Mouse (Mus musculus) kidney, embryonic 16.5 days (tissue): ENCODE data around the gene Col27a1. TPM values are rescaled to one million over a fixed set of nuclear protein-coding genes. Genes with fewer than 3 reads are reported as not detected.
A peak's percentile ranks its signal among the peaks of the same experiment; 100 is the strongest.

Experiments used
- ATAC-seq: fragments of 200-750 bp; cut with Nextera tagmentation; 2 replicates; pipeline ENCODE4 v1.8.0; 2017; ENCODE audit warnings: moderate TSS enrichment; ENCODE audit not compliant: low FRiP score, low TSS enrichment
- H3K27ac ChIP-seq: fragments of 300-500 bp; sonication (generic); 2 replicates; pipeline ENCODE4 v1.5.1; 2014; ENCODE audit warnings: low read length
- H3K27me3 ChIP-seq: fragments of 300-500 bp; sonication (generic); 2 replicates; pipeline ENCODE4 v1.6.1; 2014; ENCODE audit warnings: low read length, control low read depth, mixed read lengths; ENCODE audit not compliant: insufficient read depth
- H3K36me3 ChIP-seq: fragments of 300-500 bp; sonication (generic); 2 replicates; pipeline ENCODE4 v1.6.1; 2014; ENCODE audit warnings: low read length, control low read depth, mixed read lengths; ENCODE audit not compliant: insufficient read depth
- H3K4me1 ChIP-seq: fragments of 300-500 bp; sonication (generic); 2 replicates; pipeline ENCODE4 v1.6.1; 2014; ENCODE audit warnings: low read length, control low read depth, mixed read lengths; ENCODE audit not compliant: insufficient read depth
- H3K4me2 ChIP-seq: fragments of 300-500 bp; sonication (generic); replicated peaks from 2 replicates; pipeline ENCODE4 v1.6.1; 2014; ENCODE audit warnings: low read depth, low read length
- H3K4me3 ChIP-seq: fragments of 300-500 bp; sonication (generic); 2 replicates; pipeline ENCODE4 v1.5.1; 2014; ENCODE audit warnings: mild to moderate bottlenecking, low read length
- H3K9ac ChIP-seq: fragments of 300-500 bp; sonication (generic); replicated peaks from 2 replicates; pipeline ENCODE4 v1.6.1; 2014; ENCODE audit warnings: low read length
- H3K9me3 ChIP-seq: fragments of 300-500 bp; sonication (generic); 2 replicates; pipeline ENCODE4 v1.6.1; 2016; ENCODE audit warnings: low read length, control low read depth
- WGBS: fragments of 180-500 bp; shearing (Covaris S2); extraction: QIAGEN DNeasy Blood & Tissue Kit; methylation state at CpG from one replicate; pipeline ENCODE4 v1.1.7; 2014; 5-methylcytosine and 5-hydroxymethylcytosine counted together
- polyA plus RNA-seq: library from polyadenylated mRNA; unstranded; fragments of >200 nt; fragmentation: Nextera tagmentation; extraction: Ambion mirVana; gene quantifications from 2 replicates; pipeline ENCODE4 v1.2.1, GENCODE M21; 2015

Gene Col27a1
- 7.3 and 7.8 TPM in 2 replicates for polyA plus RNA-seq

GRCm38 (mm10) chr4:63213907-63214621 lies at the start of gene Col27a1:
Gene Col27a1, plus strand, starts transcription at chr4:63214004.
- H3K27me3 ChIP-seq, result peaks cover 17% of the 10 kb centered on the region
- H3K4me3 ChIP-seq, result peak within 1 kb of the TSS; percentile 63
- ATAC-seq, result peak; percentile 49
- H3K9me3 ChIP-seq, result no peaks in the 10 kb centered on the region
- peaks cover 25% of the 10 kb centered on the region for H3K4me1 ChIP-seq
- H3K36me3 ChIP-seq, result no peaks in the 10 kb centered on the region
- peak within 1 kb of the TSS; percentile 94 for H3K4me2 ChIP-seq
- no peak within 1 kb of the TSS for H3K27ac ChIP-seq
- 0% methylated on average over 58 of the region's 61 CpGs for WGBS
- H3K9ac ChIP-seq, result peak within 1 kb of the TSS; percentile 68

DNA sequence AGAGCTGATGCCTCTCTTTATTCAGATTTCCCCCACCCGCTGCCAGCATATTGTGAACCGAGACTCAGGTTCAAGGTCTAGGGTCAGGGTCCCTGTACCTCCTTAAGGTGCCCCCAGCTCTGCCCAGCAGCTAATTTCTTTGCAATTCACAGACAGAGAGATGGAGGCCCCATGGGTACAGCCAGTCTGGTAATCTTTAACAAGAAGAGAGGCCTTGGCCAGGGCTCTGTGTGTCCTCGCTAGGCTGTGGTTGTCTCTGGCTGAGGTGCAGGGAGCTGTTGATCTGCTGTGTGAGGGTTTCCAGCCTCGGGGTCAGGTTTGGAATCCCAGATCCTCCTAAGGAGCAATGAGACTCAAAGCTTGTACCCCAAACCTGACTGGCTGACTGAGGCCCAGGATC lies 48.2 kb upstream of the Col27a1 start:
- Histone ChIP-seq H3K27ac (peak overlapping the region; percentile 13; the same call in 1 of the 2 replicates), H3K9ac (no peak overlapping the region), H3K9me3 (no peaks in the 10 kb centered on the region), H3K4me1 (peaks cover 7% of the 10 kb centered on the region; the same call in 1 of the 2 replicates), H3K27me3 (no peaks in the 10 kb centered on the region), H3K36me3 (peaks cover 10% of the 10 kb centered on the region), H3K4me2 (no peak overlapping the region), H3K4me3 (no peak overlapping the region)
- ATAC-seq, result peak; percentile 49; the same call in 1 of the 2 replicates
- 66% methylated on average over 4 of the region's 4 CpGs for WGBS

- Histone ChIP-seq H3K9me3 (no peaks in the 10 kb centered on the region), H3K4me1 (peaks cover 7% of the 10 kb centered on the region; the same call in 1 of the 2 replicates), H3K4me2 (no peak overlapping the region), H3K4me3 (no peak overlapping the region), H3K27ac (peak overlapping the region; percentile 13; the same call in 1 of the 2 replicates), H3K9ac (no peak overlapping the region), H3K27me3 (no peaks in the 10 kb centered on the region), H3K36me3 (peaks cover 10% of the 10 kb centered on the region)
- ATAC-seq, result no peak
- 80% methylated on average over 5 of the region's 5 CpGs for WGBS
Observed at GRCm38 (mm10) chr4:63166323-63166722, 47.5 kb upstream of the Col27a1 start.

GRCm38 (mm10) chr4:63170061-63170460 lies 43.7 kb upstream of the Col27a1 start:
- H3K4me3 ChIP-seq, result peak overlapping the region; percentile 52
- H3K9ac ChIP-seq, result peak overlapping the region; percentile 50
- H3K27ac ChIP-seq, result 0 out of 2 replicates have a peak overlapping the region, but pooled peaks have one; percentile 96
- H3K4me1 ChIP-seq, result peaks cover 7% of the 10 kb centered on the region; the same call in 1 of the 2 replicates
- WGBS, result 76% methylated on average over 4 of the region's 4 CpGs
- H3K9me3 ChIP-seq, result no peaks in the 10 kb centered on the region; the same call in 1 of the 2 replicates
- no peak for ATAC-seq
- H3K36me3 ChIP-seq, result peaks cover 10% of the 10 kb centered on the region
- no peaks in the 10 kb centered on the region for H3K27me3 ChIP-seq
- H3K4me2 ChIP-seq, result peak overlapping the region; percentile 52

DNA sequence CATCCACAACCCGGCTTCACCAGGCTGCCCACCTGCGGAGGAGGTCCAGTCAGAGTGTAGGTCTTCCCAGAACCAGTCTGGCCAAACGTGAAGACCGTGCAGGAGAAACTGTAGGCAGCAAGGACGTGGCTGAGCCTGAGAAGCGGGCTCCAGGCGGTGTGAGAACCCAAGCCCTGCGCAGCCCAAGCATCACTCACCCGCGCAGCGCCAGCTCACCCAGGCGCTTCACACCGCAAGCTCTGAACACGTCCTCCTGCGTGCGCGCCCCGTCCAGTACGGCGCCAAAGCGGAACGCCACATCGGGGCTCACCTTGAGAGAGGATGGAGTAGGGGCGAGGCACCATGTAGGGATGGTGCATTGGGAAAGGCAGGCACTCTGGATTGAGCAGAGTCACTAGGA lies 42.7 kb upstream of the Col27a1 start:
- Histone ChIP-seq H3K36me3 (peaks cover 10% of the 10 kb centered on the region), H3K27me3 (no peaks in the 10 kb centered on the region), H3K9ac (peak overlapping the region; percentile 50), H3K4me3 (peak overlapping the region; percentile 52), H3K9me3 (no peaks in the 10 kb centered on the region; the same call in 1 of the 2 replicates), H3K4me1 (peaks cover 5% of the 10 kb centered on the region; the same call in 1 of the 2 replicates), H3K4me2 (peak overlapping the region; percentile 52), H3K27ac (peak overlapping the region; percentile 96)
- 42% methylated on average over 24 of the region's 24 CpGs for WGBS
- ATAC-seq, result no peak

GRCm38 (mm10) chr4:63171969-63172685 lies 41.7 kb upstream of the Col27a1 start, which contains the start of gene Kif12:
Gene Kif12, minus strand, starts transcription at chr4:63172131.
- WGBS, result 45% methylated on average over 4 of the region's 4 CpGs
- H3K4me3 ChIP-seq, result peak within 1 kb of the TSS; percentile 52
- no peaks in the 10 kb centered on the region; the same call in 1 of the 2 replicates for H3K9me3 ChIP-seq
- H3K9ac ChIP-seq, result peak within 1 kb of the TSS; percentile 50
- no peaks in the 10 kb centered on the region; the same call in 1 of the 2 replicates for H3K4me1 ChIP-seq
- H3K4me2 ChIP-seq, result peak within 1 kb of the TSS; percentile 52
- ATAC-seq, result peak; percentile 97
- H3K36me3 ChIP-seq, result peaks cover 10% of the 10 kb centered on the region
- H3K27me3 ChIP-seq, result no peaks in the 10 kb centered on the region
- peak within 1 kb of the TSS; percentile 96 for H3K27ac ChIP-seq

DNA sequence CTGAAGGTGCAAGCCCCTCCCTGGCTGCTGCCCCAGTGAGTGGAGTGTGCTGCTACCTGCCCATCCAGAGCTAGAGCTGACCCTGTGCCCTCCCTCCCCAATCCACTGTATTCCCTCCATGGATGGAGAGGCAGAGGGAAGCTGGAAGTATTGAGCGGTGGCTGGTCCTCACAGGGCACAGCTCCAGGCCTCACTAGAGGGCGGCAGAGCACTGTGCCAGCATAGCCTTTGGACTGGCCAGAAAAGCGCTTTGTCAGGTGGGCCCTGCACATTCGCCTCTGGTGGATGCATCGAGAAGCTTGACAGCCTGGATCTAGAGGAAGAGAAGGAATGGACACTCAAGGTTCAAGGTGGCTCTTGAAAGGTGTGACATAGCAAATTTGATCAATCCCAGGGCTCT lies 32.2 kb upstream of the Col27a1 start:
- WGBS, result 13% methylated on average over 5 of the region's 5 CpGs
- H3K27ac ChIP-seq, result no peak overlapping the region
- no peaks in the 10 kb centered on the region for H3K4me1 ChIP-seq
- no peaks in the 10 kb centered on the region for H3K9me3 ChIP-seq
- peak; percentile 88 for ATAC-seq
- H3K9ac ChIP-seq, result no peak overlapping the region
- no peaks in the 10 kb centered on the region for H3K36me3 ChIP-seq
- no peaks in the 10 kb centered on the region for H3K27me3 ChIP-seq
- no peak overlapping the region for H3K4me2 ChIP-seq
- no peak overlapping the region for H3K4me3 ChIP-seq

GRCm38 (mm10) chr4:63186281-63186870 lies 27.4 kb upstream of the Col27a1 start:
- ATAC-seq, result peak; percentile 72; the same call in 1 of the 2 replicates
- no peak overlapping the region for H3K4me2 ChIP-seq
- H3K36me3 ChIP-seq, result no peaks in the 10 kb centered on the region
- WGBS, result 40% methylated on average over 21 of the region's 21 CpGs
- no peak overlapping the region for H3K9ac ChIP-seq
- H3K9me3 ChIP-seq, result no peaks in the 10 kb centered on the region
- H3K4me3 ChIP-seq, result no peak overlapping the region
- peaks cover 2% of the 10 kb centered on the region; the same call in 1 of the 2 replicates for H3K4me1 ChIP-seq
- H3K27me3 ChIP-seq, result no peaks in the 10 kb centered on the region
- H3K27ac ChIP-seq, result no peak overlapping the region

DNA sequence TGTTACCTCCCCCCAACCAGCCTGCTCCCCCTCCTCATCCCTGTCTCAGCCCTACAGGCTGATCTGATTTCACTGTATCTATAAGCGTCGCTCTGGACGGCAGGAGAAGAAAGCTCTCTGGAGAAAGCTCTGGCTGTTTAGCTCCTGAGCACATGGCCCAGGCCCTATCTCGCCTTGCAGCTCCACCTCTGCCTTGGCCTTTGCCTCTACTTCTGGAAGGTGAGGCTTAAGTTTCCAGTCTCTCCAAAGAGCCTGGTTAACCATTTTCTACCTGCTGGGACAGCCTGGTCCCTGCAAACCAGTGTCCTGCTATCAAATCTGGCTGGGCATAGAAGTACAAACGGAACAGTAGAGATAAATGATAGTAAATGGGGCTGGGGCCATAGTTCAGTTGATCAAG lies 22.2 kb upstream of the Col27a1 start:
- no peaks in the 10 kb centered on the region for H3K9me3 ChIP-seq
- 21% methylated on average over 5 of the region's 5 CpGs for WGBS
- no peak overlapping the region for H3K4me3 ChIP-seq
- no peaks in the 10 kb centered on the region for H3K36me3 ChIP-seq
- H3K4me2 ChIP-seq, result no peak overlapping the region
- no peak overlapping the region for H3K27ac ChIP-seq
- H3K4me1 ChIP-seq, result peaks cover 4% of the 10 kb centered on the region; the same call in 1 of the 2 replicates
- H3K27me3 ChIP-seq, result no peaks in the 10 kb centered on the region
- H3K9ac ChIP-seq, result no peak overlapping the region
- ATAC-seq, result 0 out of 2 replicates have a peak, but pooled peaks have one; percentile 7
